Mouse (Mus musculus): Measurements from ENCODE around the gene Adamtsl5. TPM values are rescaled to one million over a fixed set of nuclear protein-coding genes. Genes with fewer than 3 reads are reported as not detected.

Adamtsl5 gene
- polyA plus RNA-seq, 1 experiment = 27.2 TPM

DNA sequence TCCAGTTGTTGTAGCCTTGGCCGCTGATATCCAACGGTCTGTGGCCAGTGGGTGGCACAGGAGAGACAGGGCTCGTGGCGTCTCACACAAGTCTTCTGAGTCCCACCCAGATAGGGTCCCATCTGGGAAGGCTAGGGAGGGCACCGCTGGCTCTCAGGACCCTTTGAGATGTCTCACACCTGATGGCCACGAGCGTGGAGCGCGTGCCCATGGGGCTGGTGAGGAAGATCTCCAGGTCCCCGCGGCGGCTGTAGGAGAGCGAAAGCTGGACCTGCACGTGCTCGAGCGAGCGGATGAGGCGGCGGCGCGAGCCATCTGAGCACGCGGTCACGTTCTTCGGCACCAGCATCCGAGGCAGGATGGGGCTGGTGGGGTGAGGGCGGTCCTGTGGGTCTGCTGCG lies 25.4 kb downstream of the Adamtsl5 start:
- Histone ChIP-seq H3K4me3 (replicated peaks) (peak overlapping the region; percentile 100), H3K36me3 (replicated peaks; ENCODE audit: low read length) (peaks cover 18% of the 10 kb centered on the region), H3K27me3 (replicated peaks) (peaks cover 2% of the 10 kb centered on the region), H3K4me1 (peaks cover 75% of the 10 kb centered on the region), H3K9me3 (no peaks in the 10 kb centered on the region)
- no peak for TF ChIP-seq GATA1 (IDR thresholded peaks at IDR 0.05; ENCODE audit: borderline replicate concordance, low read length)
- no peak for TF ChIP-seq FLI1 (IDR thresholded peaks at IDR 0.05; ENCODE audit: low read length)

DNA sequence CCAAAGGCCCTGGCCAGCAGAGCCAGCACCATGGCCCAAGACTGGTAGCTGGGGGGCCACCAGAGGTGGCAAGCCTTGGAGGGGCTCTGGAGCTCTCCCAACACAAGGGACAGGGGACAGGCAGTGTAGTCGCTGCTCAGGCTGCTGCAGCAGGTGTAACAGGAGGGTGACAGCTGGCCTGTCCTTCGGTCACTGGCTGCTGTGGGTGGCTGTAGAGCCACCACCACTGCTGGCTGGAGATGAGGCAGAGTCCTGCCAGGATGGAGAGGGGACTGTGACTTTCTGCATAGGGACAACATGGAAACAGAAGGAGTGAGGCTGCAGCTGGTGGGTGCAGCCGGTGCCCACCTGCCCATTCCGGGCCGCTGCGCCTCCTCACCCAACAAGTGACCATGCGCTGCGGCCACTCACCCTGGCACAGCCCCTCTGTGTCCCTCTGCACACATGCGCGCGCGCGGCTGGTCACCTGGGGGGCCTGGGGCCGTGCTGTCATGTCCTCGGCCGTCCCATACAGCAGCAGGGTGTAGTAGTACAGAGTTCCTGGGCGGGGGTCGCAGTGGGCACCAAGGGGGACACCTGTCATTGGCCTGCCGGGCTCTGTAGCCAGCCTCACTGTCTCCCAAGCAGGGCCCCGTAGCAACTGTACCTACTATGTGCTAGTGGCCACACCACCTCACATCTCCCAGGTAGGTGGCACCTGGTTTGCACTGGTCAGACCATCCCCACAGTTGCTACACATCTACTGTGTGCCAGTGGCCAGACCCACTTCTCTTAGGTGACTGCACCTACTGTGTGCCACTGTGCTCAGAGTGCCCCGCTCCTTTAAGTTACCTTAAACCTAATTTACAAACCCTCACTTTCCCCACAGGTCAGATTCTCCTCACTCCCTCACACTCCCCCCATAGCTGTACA lies 26.3 kb downstream of the Adamtsl5 start:
- Histone ChIP-seq H3K4me3 (replicated peaks) (peak overlapping the region; percentile 100), H3K36me3 (replicated peaks; ENCODE audit: low read length) (peaks cover 27% of the 10 kb centered on the region), H3K9me3 (no peaks in the 10 kb centered on the region), H3K4me1 (peaks cover 79% of the 10 kb centered on the region), H3K27me3 (replicated peaks) (no peaks in the 10 kb centered on the region)
- TF ChIP-seq FLI1 (IDR thresholded peaks at IDR 0.05; ENCODE audit: low read length) (no peak), GATA1 (IDR thresholded peaks at IDR 0.05; ENCODE audit: borderline replicate concordance, low read length) (no peak)

DNA sequence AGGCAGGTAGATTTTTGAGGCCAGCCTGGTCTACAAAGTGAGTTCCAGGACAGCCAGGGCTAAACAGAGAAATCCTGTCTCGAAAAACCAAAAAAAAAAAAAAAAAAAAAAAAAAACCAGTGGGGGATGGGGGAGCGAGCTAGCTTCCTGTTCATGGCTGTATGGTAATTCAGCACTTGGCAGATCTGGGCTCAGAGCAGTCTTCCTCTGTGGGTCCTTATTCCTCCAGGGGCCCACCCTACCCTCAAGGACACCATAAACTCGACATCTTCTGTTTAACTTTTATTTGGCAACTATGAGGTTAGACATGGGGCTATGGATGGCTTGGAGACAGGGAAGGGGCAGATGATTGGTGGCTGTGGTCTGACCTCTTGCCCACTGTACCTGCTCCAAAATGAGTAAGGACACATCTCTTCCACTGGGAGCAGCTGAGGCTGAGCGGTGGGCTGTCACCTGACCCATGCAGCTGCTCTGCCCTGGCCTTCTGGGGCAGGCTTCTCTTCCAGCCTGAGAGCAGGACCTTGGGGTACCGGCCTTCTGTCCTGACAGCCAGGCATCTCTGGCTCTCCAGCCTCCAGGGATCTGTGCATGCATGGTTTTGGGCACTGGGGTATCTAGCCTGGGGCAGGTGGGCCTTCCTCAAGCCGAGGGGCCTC lies 27.1 kb downstream of the Adamtsl5 start:
- Histone ChIP-seq H3K4me1 (peaks cover 87% of the 10 kb centered on the region), H3K36me3 (replicated peaks; ENCODE audit: low read length) (peaks cover 34% of the 10 kb centered on the region)
- no peak for TF ChIP-seq FLI1 (IDR thresholded peaks at IDR 0.05; ENCODE audit: low read length)
- no peak for TF ChIP-seq GATA1 (IDR thresholded peaks at IDR 0.05; ENCODE audit: borderline replicate concordance, low read length)

DNA sequence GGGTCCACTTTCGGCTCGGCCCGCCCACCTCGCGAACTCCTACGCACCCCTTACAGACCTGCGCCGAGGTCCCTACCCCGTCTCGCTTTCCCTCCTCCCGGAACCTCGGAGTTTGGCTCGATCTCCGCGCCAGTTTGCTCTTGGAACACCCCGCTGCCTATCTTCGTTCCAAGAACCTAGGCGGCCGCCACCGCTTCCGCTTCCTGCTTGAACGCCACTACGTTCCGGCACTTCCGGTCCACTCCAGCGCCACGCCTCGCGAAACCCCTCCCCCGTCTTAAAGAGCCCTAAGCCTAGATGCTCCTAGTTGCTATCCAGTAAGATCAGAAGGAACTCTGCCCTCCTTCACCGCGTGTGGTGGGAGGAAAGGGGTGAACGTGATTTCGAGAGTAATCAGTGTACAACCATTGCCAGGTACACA lies 27.9 kb downstream of the Adamtsl5 start, which contains the start of gene 2310011J03Rik:
2310011J03Rik (minus strand) TSS at position 198 of the 421 bp plus-strand sequence.
- peaks cover 92% of the 10 kb centered on the region for H3K4me1 ChIP-seq
- H3K36me3 ChIP-seq (replicated peaks; ENCODE audit: low read length) = peaks cover 41% of the 10 kb centered on the region
- no peaks in the 10 kb centered on the region for H3K9me3 ChIP-seq
- H3K27me3 ChIP-seq (replicated peaks) = peaks cover 8% of the 10 kb centered on the region
- peak within 1 kb of the TSS; percentile 100 for H3K4me3 ChIP-seq (replicated peaks)
- peak; percentile 95; the same call in 1 of the 2 replicates for TF ChIP-seq FLI1 (IDR thresholded peaks at IDR 0.05; ENCODE audit: low read length)
- no peak for TF ChIP-seq GATA1 (IDR thresholded peaks at IDR 0.05; ENCODE audit: borderline replicate concordance, low read length)

More for the DNA sequence above, 27.1 kb downstream of the Adamtsl5 start:
- no peaks in the 10 kb centered on the region for H3K9me3 ChIP-seq
- H3K27me3 ChIP-seq (replicated peaks) = peaks cover 1% of the 10 kb centered on the region
- H3K4me3 ChIP-seq (replicated peaks) = peak overlapping the region; percentile 100

DNA sequence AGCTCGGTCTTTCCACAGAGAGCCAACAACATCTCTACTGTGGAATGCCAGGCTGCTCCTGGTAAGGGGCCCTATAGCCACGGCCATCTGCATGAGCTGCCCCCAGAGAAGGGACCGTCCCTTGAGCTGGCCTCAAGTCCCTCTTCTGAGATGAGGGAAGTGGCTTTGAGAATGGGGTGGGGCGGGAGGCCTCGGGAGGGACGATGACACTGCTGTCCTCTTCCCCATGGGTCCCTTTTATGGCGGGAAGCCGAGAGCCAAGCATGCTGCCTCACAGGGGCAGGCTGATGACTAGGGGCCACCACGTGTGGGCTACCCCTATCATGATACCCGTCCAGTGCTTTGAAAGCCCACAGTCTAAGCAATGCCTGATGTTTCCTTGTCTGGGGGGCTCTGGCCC lies 31.2 kb downstream of the Adamtsl5 start:
- peaks cover 16% of the 10 kb centered on the region; the same call in 1 of the 2 replicates for H3K9me3 ChIP-seq
- H3K4me3 ChIP-seq (replicated peaks) = peak overlapping the region; percentile 82
- no peak for TF ChIP-seq FLI1 (IDR thresholded peaks at IDR 0.05; ENCODE audit: low read length)
- no peak for TF ChIP-seq GATA1 (IDR thresholded peaks at IDR 0.05; ENCODE audit: borderline replicate concordance, low read length)
- peaks cover 91% of the 10 kb centered on the region for H3K4me1 ChIP-seq
- H3K27me3 ChIP-seq (replicated peaks) = peaks cover 41% of the 10 kb centered on the region
- peaks cover 57% of the 10 kb centered on the region for H3K36me3 ChIP-seq (replicated peaks; ENCODE audit: low read length)

DNA sequence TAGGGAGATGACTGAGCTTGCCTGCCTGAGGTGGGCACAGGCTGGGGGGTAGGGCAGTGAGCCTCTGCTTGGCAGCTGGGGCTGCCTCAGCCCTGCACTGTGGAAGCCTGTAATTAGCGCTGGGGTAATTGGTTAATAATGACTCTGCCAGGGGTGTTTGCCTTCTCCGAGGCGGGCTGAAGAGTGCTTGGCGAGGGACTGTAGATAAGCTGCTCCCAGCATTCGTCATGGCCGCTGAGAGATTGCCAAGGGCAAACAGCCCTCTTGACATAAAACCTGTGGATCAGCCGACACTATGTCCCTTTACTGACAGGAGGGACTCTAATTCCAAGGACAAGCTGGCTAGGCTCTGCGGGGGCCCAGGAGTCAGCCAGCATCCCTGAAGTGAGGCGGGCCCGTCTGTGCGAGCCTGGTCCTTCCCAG lies 31.8 kb downstream of the Adamtsl5 start:
- Histone ChIP-seq H3K4me3 (replicated peaks) (no peak overlapping the region), H3K27me3 (replicated peaks) (peaks cover 47% of the 10 kb centered on the region), H3K9me3 (peaks cover 18% of the 10 kb centered on the region; the same call in 1 of the 2 replicates), H3K36me3 (replicated peaks; ENCODE audit: low read length) (peaks cover 63% of the 10 kb centered on the region), H3K4me1 (peaks cover 85% of the 10 kb centered on the region)
- TF ChIP-seq FLI1 (IDR thresholded peaks at IDR 0.05; ENCODE audit: low read length) (no peak), GATA1 (IDR thresholded peaks at IDR 0.05; ENCODE audit: borderline replicate concordance, low read length) (no peak)

DNA sequence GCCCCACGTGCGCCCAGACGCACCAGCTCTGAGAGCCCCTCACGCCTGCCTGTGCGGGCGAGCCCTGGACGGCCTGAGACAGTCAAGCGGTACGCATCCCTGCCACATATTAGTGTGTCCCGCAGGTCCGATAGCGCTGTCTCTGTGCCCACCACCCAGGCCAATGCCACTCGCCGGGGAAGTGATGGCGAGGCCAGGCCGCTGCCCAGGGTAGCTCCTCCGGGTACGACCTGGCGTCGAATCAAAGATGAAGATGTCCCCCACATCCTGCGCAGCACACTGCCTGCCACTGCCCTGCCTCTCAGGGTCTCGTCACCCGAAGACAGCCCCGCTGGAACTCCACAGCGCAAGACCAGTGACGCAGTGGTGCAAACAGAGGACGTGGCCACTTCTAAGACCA lies 32.9 kb downstream of the Adamtsl5 start:
- Histone ChIP-seq H3K27me3 (replicated peaks) (peaks cover 56% of the 10 kb centered on the region), H3K9me3 (peaks cover 19% of the 10 kb centered on the region; the same call in 1 of the 2 replicates), H3K4me1 (peaks cover 75% of the 10 kb centered on the region), H3K4me3 (replicated peaks) (no peak overlapping the region), H3K36me3 (replicated peaks; ENCODE audit: low read length) (peaks cover 70% of the 10 kb centered on the region)
- TF ChIP-seq FLI1 (IDR thresholded peaks at IDR 0.05; ENCODE audit: low read length) (no peak), GATA1 (IDR thresholded peaks at IDR 0.05; ENCODE audit: borderline replicate concordance, low read length) (no peak)

DNA sequence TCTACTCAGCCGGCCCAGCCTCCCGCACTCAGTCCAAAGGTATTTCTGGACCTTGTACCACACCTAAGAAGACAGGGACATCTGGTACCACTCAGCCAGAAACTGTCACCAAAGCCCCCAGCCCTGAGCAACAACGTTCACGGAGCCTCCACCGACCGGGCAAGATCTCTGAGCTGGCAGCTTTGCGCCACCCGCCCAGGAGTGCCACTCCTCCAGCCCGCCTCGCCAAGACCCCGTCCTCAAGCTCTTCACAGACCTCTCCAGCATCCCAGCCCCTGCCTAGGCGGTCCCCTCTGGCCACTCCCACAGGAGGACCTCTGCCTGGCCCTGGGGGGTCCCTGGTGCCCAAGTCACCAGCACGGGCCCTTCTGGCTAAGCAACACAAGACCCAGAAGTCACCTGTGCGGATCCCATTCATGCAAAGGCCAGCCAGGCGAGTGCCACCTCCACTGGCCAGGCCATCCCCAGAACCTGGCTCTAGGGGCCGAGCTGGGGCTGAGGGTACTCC lies 33.7 kb downstream of the Adamtsl5 start:
- Histone ChIP-seq H3K27me3 (replicated peaks) (peaks cover 56% of the 10 kb centered on the region), H3K4me1 (peaks cover 72% of the 10 kb centered on the region), H3K9me3 (peaks cover 19% of the 10 kb centered on the region; the same call in 1 of the 2 replicates), H3K36me3 (replicated peaks; ENCODE audit: low read length) (peaks cover 69% of the 10 kb centered on the region), H3K4me3 (replicated peaks) (no peak overlapping the region)
- TF ChIP-seq FLI1 (IDR thresholded peaks at IDR 0.05; ENCODE audit: low read length) = no peak
- no peak for TF ChIP-seq GATA1 (IDR thresholded peaks at IDR 0.05; ENCODE audit: borderline replicate concordance, low read length)

DNA sequence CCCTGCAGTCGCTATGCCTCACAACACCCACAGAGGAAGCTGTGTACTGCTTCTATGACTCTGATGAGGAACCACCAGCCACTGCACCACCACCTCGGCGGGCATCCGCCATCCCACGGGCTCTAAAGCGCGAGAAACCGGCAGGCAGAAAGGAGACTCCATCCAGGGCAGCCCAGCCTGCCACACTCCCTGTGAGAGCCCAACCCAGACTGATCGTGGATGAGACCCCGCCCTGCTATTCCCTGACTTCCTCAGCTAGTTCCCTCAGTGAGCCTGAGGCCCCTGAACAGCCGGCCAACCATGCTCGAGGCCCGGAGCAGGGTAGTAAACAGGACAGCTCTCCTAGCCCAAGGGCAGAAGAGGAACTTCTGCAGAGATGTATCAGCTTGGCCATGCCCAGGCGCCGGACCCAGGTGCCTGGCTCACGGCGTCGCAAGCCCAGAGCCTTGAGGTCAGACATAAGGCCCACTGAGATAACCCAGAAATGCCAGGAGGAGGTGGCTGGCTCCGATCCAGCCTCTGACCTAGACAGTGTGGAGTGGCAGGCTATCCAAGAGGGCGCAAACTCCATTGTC lies 34.5 kb downstream of the Adamtsl5 start:
- Histone ChIP-seq H3K4me1 (peaks cover 64% of the 10 kb centered on the region), H3K4me3 (replicated peaks) (peak overlapping the region; percentile 48), H3K27me3 (replicated peaks) (peaks cover 64% of the 10 kb centered on the region), H3K9me3 (peaks cover 19% of the 10 kb centered on the region; the same call in 1 of the 2 replicates), H3K36me3 (replicated peaks; ENCODE audit: low read length) (peaks cover 68% of the 10 kb centered on the region)
- TF ChIP-seq GATA1 (IDR thresholded peaks at IDR 0.05; ENCODE audit: borderline replicate concordance, low read length) (no peak), FLI1 (IDR thresholded peaks at IDR 0.05; ENCODE audit: low read length) (no peak)

All from megakaryocyte, embryonic 14.5 days (primary cell).